Mouse (Mus musculus): ENCODE data around the gene Pycard. TPM values are rescaled to one million over a fixed set of nuclear protein-coding genes. Genes with fewer than 3 reads are reported as not detected.

Pycard gene
- polyA plus RNA-seq, 1 experiment from 2014 or later: 78.6 TPM

Other genes starting within 250 kb of the Pycard start
- gene Fbxl19, start 249.3 kb downstream of the Pycard start, polyA plus RNA-seq (2014; fragmentation: Nextera tagmentation; extraction: Ambion mirVana): 3.0 and 3.8 TPM in 2 replicates
- gene Orai3, start 224.1 kb downstream of the Pycard start, polyA plus RNA-seq (2014; fragmentation: Nextera tagmentation; extraction: Ambion mirVana): 10.4 and 11.9 TPM in 2 replicates
- gene Setd1a, start 217.2 kb downstream of the Pycard start, polyA plus RNA-seq (2014; fragmentation: Nextera tagmentation; extraction: Ambion mirVana): 23.0 and 24.1 TPM in 2 replicates
- 0.43 TPM in 1 of 2 replicates, not detected in the other for gene Gm49388, start 208.3 kb downstream of the Pycard start, polyA plus RNA-seq (2014; fragmentation: Nextera tagmentation; extraction: Ambion mirVana)
- gene Hsd3b7, start 193.3 kb downstream of the Pycard start, polyA plus RNA-seq (2014; fragmentation: Nextera tagmentation; extraction: Ambion mirVana): 22.2 and 23.5 TPM in 2 replicates
- 28.0 and 38.1 TPM in 2 replicates for gene Stx4a, start 169.6 kb downstream of the Pycard start, polyA plus RNA-seq (2014; fragmentation: Nextera tagmentation; extraction: Ambion mirVana)
- gene Stx1b, start 169.3 kb downstream of the Pycard start, polyA plus RNA-seq (2014; fragmentation: Nextera tagmentation; extraction: Ambion mirVana): 3.4 and 5.2 TPM in 2 replicates
- 13.3 and 14.0 TPM in 2 replicates for gene Zfp646, start 117.6 kb downstream of the Pycard start, polyA plus RNA-seq (2014; fragmentation: Nextera tagmentation; extraction: Ambion mirVana)
- gene Zfp668, start 117.0 kb downstream of the Pycard start, polyA plus RNA-seq (2014; fragmentation: Nextera tagmentation; extraction: Ambion mirVana): 11.2 and 14.7 TPM in 2 replicates
- gene Prss53, start 102.9 kb downstream of the Pycard start, polyA plus RNA-seq (2014; fragmentation: Nextera tagmentation; extraction: Ambion mirVana): 1.8 and 2.4 TPM in 2 replicates
- not detected in 2 replicates for gene Gm21974, start 98.4 kb downstream of the Pycard start, polyA plus RNA-seq (2014; fragmentation: Nextera tagmentation; extraction: Ambion mirVana)
- gene Vkorc1, start 98.2 kb downstream of the Pycard start, polyA plus RNA-seq (2014; fragmentation: Nextera tagmentation; extraction: Ambion mirVana): 286 and 318 TPM in 2 replicates
- gene Bckdk, start 89.8 kb downstream of the Pycard start, polyA plus RNA-seq (2014; fragmentation: Nextera tagmentation; extraction: Ambion mirVana): 121 and 125 TPM in 2 replicates
- 31.7 and 35.5 TPM in 2 replicates for gene Kat8, start 81.4 kb downstream of the Pycard start, polyA plus RNA-seq (2014; fragmentation: Nextera tagmentation; extraction: Ambion mirVana)
- 11.1 and 11.3 TPM in 2 replicates for gene Prss8, start 63.8 kb downstream of the Pycard start, polyA plus RNA-seq (2014; fragmentation: Nextera tagmentation; extraction: Ambion mirVana)
- 10.6 and 11.1 TPM in 2 replicates for gene Prss36, start 47.1 kb downstream of the Pycard start, polyA plus RNA-seq (2014; fragmentation: Nextera tagmentation; extraction: Ambion mirVana)
- 46.3 and 58.2 TPM in 2 replicates for gene Fus, start 26.4 kb downstream of the Pycard start, polyA plus RNA-seq (2014; fragmentation: Nextera tagmentation; extraction: Ambion mirVana)
- gene Trim72, start 10.1 kb upstream of the Pycard start, polyA plus RNA-seq (2014; fragmentation: Nextera tagmentation; extraction: Ambion mirVana): 4.2 and 5.3 TPM in 2 replicates
- 1.0 and 1.4 TPM in 2 replicates for gene Itgam, start 68.8 kb upstream of the Pycard start, polyA plus RNA-seq (2014; fragmentation: Nextera tagmentation; extraction: Ambion mirVana)
- not detected in 2 replicates for gene Gm49368, start 68.8 kb upstream of the Pycard start, polyA plus RNA-seq (2014; fragmentation: Nextera tagmentation; extraction: Ambion mirVana)
- 0.10 TPM in 2 replicates for gene Itgax, start 135.7 kb upstream of the Pycard start, polyA plus RNA-seq (2014; fragmentation: Nextera tagmentation; extraction: Ambion mirVana)
- gene Itgad, start 160.5 kb upstream of the Pycard start, polyA plus RNA-seq (2014; fragmentation: Nextera tagmentation; extraction: Ambion mirVana): not detected in 2 replicates
- gene Cox6a2, start 212.5 kb upstream of the Pycard start, polyA plus RNA-seq (2014; fragmentation: Nextera tagmentation; extraction: Ambion mirVana): 117 and 168 TPM in 2 replicates
- gene Armc5, start 243.5 kb upstream of the Pycard start, polyA plus RNA-seq (2014; fragmentation: Nextera tagmentation; extraction: Ambion mirVana): 12.4 and 13.9 TPM in 2 replicates
- 8.4 and 8.9 TPM in 2 replicates for gene 9130023H24Rik, start 244.2 kb upstream of the Pycard start, polyA plus RNA-seq (2014; fragmentation: Nextera tagmentation; extraction: Ambion mirVana)

Measured in embryonic facial prominence, embryonic 14.5 days (tissue).